Mouse (Mus musculus): ENCODE measurements around the gene Erg28.

Gene Erg28

GRCm38 (mm10) chr12:85824438-85825264 lies at the start of gene Erg28, which contains the start of gene Ttll5:
TSS of gene Erg28 (minus strand) at chr12:85824550.
TSS of gene Ttll5 (plus strand) at chr12:85824659.
- DNase-seq = peak; percentile 95

GRCm38 (mm10) chr12:85869423-85869822 lies 45.1 kb upstream of the Erg28 start:
- DNase-seq = no peak

DNA sequence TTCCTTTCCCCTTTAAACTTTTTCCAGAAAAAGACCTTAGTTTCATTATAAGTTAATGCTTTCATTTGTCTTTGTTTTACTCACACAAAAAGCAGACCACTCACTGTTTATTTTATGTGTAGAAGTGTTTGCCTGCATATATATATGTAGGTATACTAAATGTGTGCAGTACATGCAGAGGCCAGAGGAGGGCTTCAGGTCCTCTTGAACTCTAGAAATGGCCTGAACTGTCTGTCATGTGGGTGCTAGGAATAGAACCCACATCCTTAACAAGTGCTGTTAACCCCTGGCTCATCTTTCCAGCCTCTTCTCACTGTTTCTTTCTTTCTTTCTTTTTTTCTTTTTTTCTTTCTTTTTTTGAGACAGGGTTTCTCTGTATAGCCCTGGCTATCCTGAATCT lies 42.8 kb upstream of the Erg28 start:
- DNase-seq = peak; percentile 10

DNA sequence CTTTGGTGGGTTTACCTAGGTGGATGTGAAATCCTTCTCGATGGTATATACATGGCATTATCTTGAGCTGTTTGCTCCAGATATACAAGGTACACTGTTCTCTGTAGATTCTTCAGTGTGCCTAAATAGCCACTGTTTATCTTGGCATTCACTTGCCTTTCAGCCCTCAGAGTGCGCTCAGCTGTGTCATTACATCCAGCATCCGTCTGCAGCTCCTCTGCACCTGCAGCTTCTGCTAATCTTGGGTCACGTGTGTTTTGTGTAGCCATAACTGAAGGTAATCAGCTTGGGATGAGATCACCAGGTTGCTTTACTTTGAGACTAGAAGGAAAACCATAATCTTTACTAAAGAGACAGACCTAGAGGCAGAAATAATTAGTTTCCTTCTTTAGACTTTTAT lies 42.3 kb upstream of the Erg28 start:
- DNase-seq = no peak

- no peak for DNase-seq
Observed at GRCm38 (mm10) chr12:85865526-85865925, 41.2 kb upstream of the Erg28 start.

GRCm38 (mm10) chr12:85862514-85862913 lies 38.2 kb upstream of the Erg28 start:
- DNase-seq = no peak

DNA sequence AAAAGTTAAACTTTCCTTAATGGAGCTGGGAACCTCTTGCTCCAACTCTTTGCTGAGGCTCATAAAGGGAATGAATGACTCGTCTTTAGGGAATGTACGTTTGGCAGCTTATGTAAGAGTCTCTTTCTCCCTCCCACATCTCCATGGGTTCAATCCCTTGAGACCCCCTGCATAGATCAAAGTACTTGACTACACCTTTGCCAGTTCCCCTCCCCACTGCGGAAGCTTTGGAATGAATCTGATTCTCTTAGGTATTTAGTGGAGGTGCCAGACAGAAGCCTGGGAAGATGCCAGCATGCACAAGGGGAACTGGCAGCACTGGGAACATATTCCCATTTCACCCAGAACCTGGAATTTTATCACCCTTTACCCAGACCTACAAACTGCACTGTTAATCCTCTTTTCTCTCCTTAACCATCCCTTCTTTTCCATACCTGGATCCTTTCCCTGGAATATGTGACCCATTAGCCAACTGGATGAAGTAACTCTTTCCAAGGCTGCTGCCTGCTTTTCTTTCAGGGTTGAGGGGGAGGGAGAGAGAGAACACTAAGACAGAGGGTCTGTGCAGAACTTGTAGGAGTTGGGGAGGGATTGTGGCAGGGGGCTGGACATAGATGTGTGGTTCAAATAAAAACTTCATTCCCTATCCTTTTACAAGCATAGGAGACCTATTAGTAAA lies 35.3 kb upstream of the Erg28 start:
- DNase-seq = no peak

- no peak for DNase-seq
Observed at GRCm38 (mm10) chr12:85859111-85859510, 34.8 kb upstream of the Erg28 start.

DNA sequence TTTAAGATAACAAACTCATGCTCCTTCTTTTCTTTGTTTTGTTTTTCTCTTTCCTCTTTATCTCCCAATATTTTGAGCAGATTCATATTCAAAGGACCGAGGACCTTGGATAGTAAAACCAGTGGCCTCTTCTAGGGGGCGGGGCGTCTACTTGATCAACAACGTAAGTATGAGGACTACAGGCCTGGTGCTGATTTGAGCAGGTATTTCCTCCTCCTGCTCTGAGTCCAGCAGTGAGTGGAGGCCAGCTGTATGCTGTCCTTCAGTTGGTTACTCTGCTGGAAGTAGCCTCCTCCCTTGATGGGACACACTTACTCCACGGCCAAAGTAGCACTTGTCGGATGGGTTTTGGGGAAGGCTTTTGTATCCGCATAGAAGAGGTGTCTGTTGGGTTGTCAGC lies 33.0 kb upstream of the Erg28 start:
- no peak for DNase-seq

DNA sequence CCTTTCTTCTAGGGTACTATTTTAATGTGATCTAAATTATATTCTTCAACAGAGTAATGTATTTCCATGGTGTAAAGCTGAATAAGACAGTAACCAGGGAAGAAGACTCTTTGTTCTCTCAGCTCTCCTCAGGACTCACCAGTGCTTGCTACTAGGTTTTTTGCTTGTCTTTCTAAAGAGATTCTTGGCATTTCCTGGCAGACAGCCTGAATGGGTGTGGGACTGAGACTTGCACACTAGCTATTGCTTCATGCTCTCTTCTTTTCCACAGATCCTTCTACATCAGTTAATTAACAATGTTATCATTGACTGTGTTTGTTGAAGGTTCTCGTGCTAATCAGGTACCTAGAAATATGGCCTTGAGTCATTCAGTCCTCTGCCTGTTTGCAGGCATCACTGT lies 29.9 kb upstream of the Erg28 start:
- DNase-seq = no peak

- no peak for DNase-seq
Observed at GRCm38 (mm10) chr12:85853836-85854235, 29.5 kb upstream of the Erg28 start.

DNA sequence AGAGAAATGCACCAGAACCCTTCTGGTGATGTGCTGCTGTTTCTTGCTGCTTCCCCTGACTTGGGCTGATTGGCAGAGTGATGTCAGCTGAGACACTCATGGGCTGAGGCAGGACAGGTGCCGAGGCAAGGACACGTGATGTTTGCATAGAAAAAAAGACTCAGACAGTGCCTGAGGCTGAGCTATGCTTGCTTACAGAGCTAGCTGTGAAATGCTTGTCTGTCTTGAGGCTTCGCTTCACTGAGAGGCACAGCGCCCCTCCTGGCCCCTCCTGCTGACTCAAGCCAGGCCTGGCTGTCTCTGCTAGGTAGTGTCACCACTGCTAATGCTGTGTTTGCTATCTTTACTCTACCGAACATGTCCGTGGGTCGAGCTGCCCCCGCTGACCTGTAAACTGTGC lies 26.3 kb upstream of the Erg28 start:
- DNase-seq = no peak

DNA sequence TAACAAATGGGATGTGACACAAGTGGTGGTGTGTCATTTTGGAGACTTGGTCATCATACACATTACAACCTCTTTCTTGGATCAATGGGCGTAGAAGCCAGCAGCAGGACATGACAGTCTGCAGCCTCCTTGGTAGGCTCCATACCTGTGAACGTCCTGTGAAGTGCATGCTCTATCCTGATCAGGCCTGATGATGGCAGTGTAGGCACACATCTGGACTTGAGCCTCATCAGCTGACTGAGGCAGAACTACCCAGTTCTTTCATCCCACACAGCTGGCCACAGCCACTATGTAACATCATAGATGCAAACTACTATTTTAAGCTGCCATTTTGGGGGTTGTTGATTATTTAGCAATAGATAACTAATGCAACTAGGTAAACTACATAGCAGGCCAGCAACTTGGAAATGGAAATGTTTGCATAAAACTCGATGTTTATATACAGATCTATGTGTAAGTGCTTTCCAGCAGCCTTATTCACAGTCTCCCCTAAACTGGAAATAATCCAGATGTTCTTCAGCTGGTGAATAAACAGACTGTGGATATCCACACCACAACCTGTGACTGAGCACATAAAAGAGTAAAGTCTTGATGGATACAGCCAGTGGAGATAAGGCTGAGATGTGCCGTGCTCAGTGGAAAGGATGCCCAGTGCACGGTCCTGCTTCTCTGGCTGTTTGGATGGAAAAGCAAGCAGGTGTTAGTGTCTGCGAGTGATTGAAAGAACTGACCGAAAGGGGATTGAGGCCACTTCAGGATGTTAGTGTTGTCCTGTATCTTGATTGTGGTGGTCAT lies 24.0 kb upstream of the Erg28 start:
- DNase-seq = no peak

- DNase-seq = peak; percentile 61
Observed at GRCm38 (mm10) chr12:85839371-85840000, 15.1 kb upstream of the Erg28 start.

DNA sequence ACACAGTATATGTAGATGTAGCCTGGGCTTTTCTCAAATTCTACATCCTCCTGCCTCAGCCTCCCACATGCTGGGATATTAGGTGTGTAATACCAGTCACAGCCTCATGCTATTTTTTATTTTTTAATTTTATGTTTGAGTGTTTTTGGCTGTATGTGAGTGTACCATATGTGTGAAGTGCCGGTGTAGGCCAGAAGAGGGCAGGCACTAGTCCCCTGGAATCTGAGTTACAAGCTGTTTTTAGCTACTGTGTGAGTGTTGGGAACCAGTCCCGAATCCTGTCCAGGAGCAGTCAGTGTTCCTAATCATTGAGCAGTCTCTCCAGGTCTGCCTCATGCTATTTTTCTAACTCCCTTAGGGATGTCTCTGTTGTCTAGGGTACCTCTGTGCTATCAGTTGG lies 13.4 kb upstream of the Erg28 start:
- no peak for DNase-seq

DNA sequence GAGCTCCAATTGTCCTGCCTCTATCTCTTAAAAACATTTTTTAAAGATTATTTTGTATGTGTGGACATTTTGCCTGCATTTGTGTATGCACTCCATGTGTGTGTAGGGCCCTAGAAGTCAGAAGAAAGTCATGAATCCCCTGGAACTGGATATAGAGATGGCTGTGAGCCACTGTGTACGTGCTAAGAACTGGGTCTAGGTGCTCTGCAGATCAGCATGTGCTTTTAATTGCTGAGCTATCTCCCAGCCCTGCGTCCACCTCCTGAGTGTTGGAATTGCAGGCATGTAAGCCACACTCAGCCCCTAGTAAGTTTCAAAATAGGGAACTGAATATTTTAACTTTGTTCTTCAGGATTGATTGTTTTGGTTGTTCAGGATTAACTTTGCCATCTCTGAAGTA lies 10.2 kb upstream of the Erg28 start:
- DNase-seq = no peak

GRCm38 (mm10) chr12:85830691-85831090 lies 6.3 kb upstream of the Erg28 start:
- DNase-seq = no peak

GRCm38 (mm10) chr12:85829866-85830265 lies 5.5 kb upstream of the Erg28 start:
- no peak for DNase-seq

GRCm38 (mm10) chr12:85828856-85829255 lies 4.5 kb upstream of the Erg28 start:
- no peak for DNase-seq

GRCm38 (mm10) chr12:85825822-85826221 lies 1.5 kb upstream of the Erg28 start:
- no peak for DNase-seq

GRCm38 (mm10) chr12:85825361-85825760 lies 1.0 kb upstream of the Erg28 start:
- DNase-seq = no peak

DNA sequence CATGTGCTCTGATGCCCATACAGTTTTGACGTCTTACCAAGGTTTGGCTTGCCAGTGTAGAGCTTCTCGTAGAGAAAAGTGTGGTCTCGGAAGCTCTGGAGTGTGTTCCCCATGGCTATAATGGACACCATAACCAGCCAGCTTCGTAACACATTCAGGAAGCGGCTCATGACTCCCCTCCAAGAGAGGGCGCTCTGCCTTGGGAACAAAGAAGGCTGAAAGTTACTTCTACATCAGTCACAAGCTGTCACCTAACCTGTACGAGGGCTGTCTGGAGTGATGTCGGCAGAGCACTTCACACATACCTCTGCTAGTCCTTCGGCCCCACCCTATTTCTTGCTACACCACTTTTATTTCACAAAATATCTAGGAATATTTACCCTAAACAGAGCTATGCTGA lies 2.3 kb downstream of the Erg28 start:
- DNase-seq = peak; percentile 10

DNA sequence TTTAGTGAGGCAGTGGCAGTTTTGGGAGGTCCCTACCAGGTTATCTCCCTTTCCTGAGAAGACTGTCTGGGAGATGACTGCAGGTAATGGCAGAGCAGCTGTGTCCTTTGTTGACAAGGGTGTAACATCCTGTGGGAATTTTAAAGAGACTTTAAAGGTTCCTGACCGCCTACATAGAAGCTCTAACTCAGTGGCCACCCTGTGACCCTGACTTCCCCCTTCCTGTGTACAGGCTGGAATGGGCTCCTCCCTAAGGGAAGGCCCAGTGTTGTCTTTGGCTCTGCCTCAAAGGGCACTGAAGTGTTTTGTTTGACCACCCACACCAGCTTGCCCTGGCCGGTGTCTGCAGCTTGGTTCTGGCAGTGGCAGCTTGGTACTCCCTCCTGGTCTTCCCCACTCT lies 10.8 kb downstream of the Erg28 start:
- no peak for DNase-seq

Measured in thymus, postnatal 25 days (tissue).